Mouse (Mus musculus) granulocyte monocyte progenitor cell, adult 5-6 weeks (primary cell): ENCODE measurements around the gene Smurf2. TPM values are rescaled to one million over a fixed set of nuclear protein-coding genes. Genes with fewer than 3 reads are reported as not detected.
A peak's percentile ranks its signal among the peaks of the same experiment; 100 is the strongest.
"Not testable (repeated sequence)": the region's sequence is repeated elsewhere in the genome, so short reads cannot be mapped to it uniquely, and the experiment has no call there.

Source experiments
- ATAC-seq: replicated peaks from 2 replicates; pipeline ENCODE4 v1.8.0; 2016; ENCODE audit warnings: mild to moderate bottlenecking, moderate TSS enrichment, inconsistent platforms; ENCODE audit not compliant: poor library complexity, severe bottlenecking
- total RNA-seq, 2 experiments: library from RNA; stranded (forward) in 1 of 2; stranded (reverse) in 1 of 2; fragments of 200-712, 200-1000 nt in 1 of 2; fragments of >200 nt in 1 of 2; fragmentation: Nextera tagmentation in 1 of 2; gene quantifications; 2 replicates each; pipeline ENCODE4 v1.2.3; 2014 to 2017

Smurf2 gene
- total RNA-seq, 2 experiments from 2014 or later = 23.2 to 43.4 TPM

- ATAC-seq = no peak
Measured at GRCm38 (mm10) chr11:106815331-106815730, 105.2 kb downstream of the Smurf2 start.

- no peak for ATAC-seq
Measured at GRCm38 (mm10) chr11:106814601-106815320, 105.8 kb downstream of the Smurf2 start.

- no peak for ATAC-seq
Measured at GRCm38 (mm10) chr11:106812410-106813136, 107.9 kb downstream of the Smurf2 start.

- not testable (repeated sequence) for ATAC-seq
Measured at GRCm38 (mm10) chr11:106807442-106807841, 113.1 kb downstream of the Smurf2 start.

- ATAC-seq = no peak
Measured at GRCm38 (mm10) chr11:106802069-106802627, 118.4 kb downstream of the Smurf2 start.

GRCm38 (mm10) chr11:106795679-106796078 is 124.8 kb downstream of the Smurf2 start:
- ATAC-seq = no peak

- ATAC-seq = no peak
Measured at GRCm38 (mm10) chr11:106793846-106794245, 126.7 kb downstream of the Smurf2 start.

- no peak for ATAC-seq
Measured at GRCm38 (mm10) chr11:106789649-106790048, 130.9 kb downstream of the Smurf2 start.

GRCm38 (mm10) chr11:106788775-106789459 is 131.6 kb downstream of the Smurf2 start, which contains the start of the genes Ddx5 and Cep95:
Ddx5 (minus strand) TSS chr11:106789185.
Cep95 (plus strand) TSS chr11:106789252.
- peak; percentile 66 for ATAC-seq

- ATAC-seq = peak; percentile 55
Measured at GRCm38 (mm10) chr11:106788026-106788774, 132.3 kb downstream of the Smurf2 start.

- peak; percentile 16 for ATAC-seq
Measured at GRCm38 (mm10) chr11:106787131-106788025, 133.1 kb downstream of the Smurf2 start.

GRCm38 (mm10) chr11:106785043-106785442 is 135.5 kb downstream of the Smurf2 start:
- no peak for ATAC-seq

- ATAC-seq = no peak
Measured at GRCm38 (mm10) chr11:106784476-106784875, 136.0 kb downstream of the Smurf2 start.

GRCm38 (mm10) chr11:106782841-106783764 is 137.4 kb downstream of the Smurf2 start:
- ATAC-seq = no peak

GRCm38 (mm10) chr11:106782271-106782670 is 138.2 kb downstream of the Smurf2 start:
- ATAC-seq = not testable (repeated sequence)

- ATAC-seq = no peak
Measured at GRCm38 (mm10) chr11:106780590-106781220, 139.8 kb downstream of the Smurf2 start.

- no peak for ATAC-seq
Measured at GRCm38 (mm10) chr11:106780089-106780425, 140.5 kb downstream of the Smurf2 start.
